Mouse (Mus musculus) cerebellum, adult 2 months (tissue): ENCODE measurements around the gene Uqcc1.
A peak's percentile ranks its signal among the peaks of the same experiment; 100 is the strongest.
"Not testable (repeated sequence)": the region's sequence is repeated elsewhere in the genome, so short reads cannot be mapped to it uniquely, and the experiment has no call there.

Experiments used
- CTCF ChIP-seq: fragments of 200-500 bp; IDR thresholded peaks from 2 replicates; pipeline ENCODE4 v1.5.1; 2011; ENCODE audit warnings: low read depth, mild to moderate bottlenecking, control low read depth, low read length, moderate library complexity, borderline replicate concordance; ENCODE audit not compliant: insufficient read depth
- POLR2A ChIP-seq: fragments of 200-500 bp; IDR thresholded peaks from 2 replicates; pipeline ENCODE4 v1.6.1; 2011; ENCODE audit warnings: low read length, control low read depth, borderline replicate concordance; ENCODE audit not compliant: insufficient read depth

DNA sequence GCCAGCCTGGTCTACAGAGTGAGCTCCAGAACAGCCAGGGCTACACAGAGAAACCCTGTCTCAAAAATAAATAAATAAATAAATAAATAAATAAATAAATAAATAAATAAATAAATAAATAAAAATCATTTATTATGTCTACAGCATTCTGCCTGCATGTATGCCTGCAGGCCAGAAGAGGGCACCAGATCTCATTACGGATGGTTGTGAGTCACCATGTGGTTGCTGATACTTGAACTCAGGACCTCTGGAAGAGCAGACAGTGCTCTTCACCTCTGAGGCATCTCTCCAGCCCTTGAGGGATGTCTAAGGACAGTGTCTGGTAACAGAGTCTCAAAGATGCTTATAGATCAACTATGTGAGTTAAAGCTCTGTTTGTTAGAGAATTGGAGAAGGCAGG, 98.0 kb downstream of the Uqcc1 start:
- not testable (repeated sequence) for TF ChIP-seq POLR2A
- TF ChIP-seq CTCF = peak; percentile 20; the same call in 1 of the 2 replicates
